Mouse (Mus musculus) erythroblast, embryonic 14.5 days (primary cell): Measurements from ENCODE around the gene Nin.

Experiments
- GATA1 ChIP-seq: IDR thresholded peaks from 2 replicates; pipeline ENCODE4 v1.6.1; 2012; ENCODE audit warnings: low read length, inconsistent platforms, mixed read lengths
- TAL1 ChIP-seq: IDR thresholded peaks from 3 replicates; pipeline ENCODE4 v1.6.1; 2012; ENCODE audit warnings: low read length, inconsistent platforms, mixed read lengths

DNA sequence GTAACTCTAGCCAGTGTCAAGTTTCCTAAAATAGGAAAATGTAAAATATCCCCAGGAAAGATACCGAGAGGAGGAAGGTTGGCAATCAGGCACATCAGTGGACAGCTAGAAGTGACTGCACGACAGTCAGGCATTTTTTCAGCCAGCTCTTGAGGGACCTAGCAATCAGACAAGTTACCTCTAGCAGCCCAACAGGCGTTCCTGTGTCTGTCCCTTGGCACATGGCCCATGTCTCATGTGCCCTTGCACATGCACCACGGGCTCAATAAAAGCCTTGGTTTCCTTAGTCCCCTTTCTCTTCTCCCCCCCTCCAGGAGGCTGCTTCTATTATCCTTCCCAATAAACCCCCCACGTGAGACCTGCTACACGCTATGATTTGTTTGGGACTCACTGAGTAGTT lies 42.7 kb upstream of the Nin start:
- no peak for TF ChIP-seq GATA1
- no peak for TF ChIP-seq TAL1
